Mouse (Mus musculus): ENCODE results near the gene Tor1a. TPM values are rescaled to one million over a fixed set of nuclear protein-coding genes. Genes with fewer than 3 reads are reported as not detected.

The Tor1a gene
- polyA plus RNA-seq (2012; fragmentation: generic; extraction: Trizol), result 42.7 TPM

GRCm38 (mm10) chr2:30967352-30968327 is at the start of gene Tor1a:
Tor1a (minus strand) TSS chr2:30967933.
- H3K4me3 ChIP-seq, result peak within 1 kb of the TSS; percentile 68
- H3K79me2 ChIP-seq (ENCODE audit: control insufficient read depth, insufficient read depth), result peaks cover 17% of the 10 kb centered on the region
- TF ChIP-seq E2F4 (IDR thresholded peaks at IDR 0.05; ENCODE audit: insufficient read depth), result peak; percentile 30
- no peak for TF ChIP-seq TCF12 (IDR thresholded peaks at IDR 0.05; ENCODE audit: insufficient read depth, poor library complexity, severe bottlenecking)
- peak; percentile 96 for TF ChIP-seq POLR2AphosphoS2 (IDR thresholded peaks at IDR 0.05; ENCODE audit: insufficient read length, low read depth)
- peak; percentile 96 for TF ChIP-seq POLR2A (IDR thresholded peaks at IDR 0.05; ENCODE audit: insufficient read length, low read depth)
- peak in 1 of 3 experiments; percentile 24 for TF ChIP-seq MYOD1 (IDR thresholded peaks at IDR 0.05; ENCODE audit: control insufficient read depth in 1 of 3, insufficient read length in 2 of 3, low read depth in 2 of 3)
- no peak for TF ChIP-seq TCF3 (IDR thresholded peaks at IDR 0.05; ENCODE audit: insufficient read length, low read depth)
- H3K36me3 ChIP-seq (ENCODE audit: control insufficient read depth, insufficient read depth), result peaks cover 11% of the 10 kb centered on the region
- peak within 1 kb of the TSS; percentile 99 for H3K4me2 ChIP-seq (ENCODE audit: low read depth)
- H3K27me3 ChIP-seq (ENCODE audit: control insufficient read depth, insufficient read depth, insufficient read length), result no peaks in the 10 kb centered on the region
- H3ac ChIP-seq (ENCODE audit: control insufficient read depth, insufficient read length), result peak within 1 kb of the TSS; percentile 42

DNA sequence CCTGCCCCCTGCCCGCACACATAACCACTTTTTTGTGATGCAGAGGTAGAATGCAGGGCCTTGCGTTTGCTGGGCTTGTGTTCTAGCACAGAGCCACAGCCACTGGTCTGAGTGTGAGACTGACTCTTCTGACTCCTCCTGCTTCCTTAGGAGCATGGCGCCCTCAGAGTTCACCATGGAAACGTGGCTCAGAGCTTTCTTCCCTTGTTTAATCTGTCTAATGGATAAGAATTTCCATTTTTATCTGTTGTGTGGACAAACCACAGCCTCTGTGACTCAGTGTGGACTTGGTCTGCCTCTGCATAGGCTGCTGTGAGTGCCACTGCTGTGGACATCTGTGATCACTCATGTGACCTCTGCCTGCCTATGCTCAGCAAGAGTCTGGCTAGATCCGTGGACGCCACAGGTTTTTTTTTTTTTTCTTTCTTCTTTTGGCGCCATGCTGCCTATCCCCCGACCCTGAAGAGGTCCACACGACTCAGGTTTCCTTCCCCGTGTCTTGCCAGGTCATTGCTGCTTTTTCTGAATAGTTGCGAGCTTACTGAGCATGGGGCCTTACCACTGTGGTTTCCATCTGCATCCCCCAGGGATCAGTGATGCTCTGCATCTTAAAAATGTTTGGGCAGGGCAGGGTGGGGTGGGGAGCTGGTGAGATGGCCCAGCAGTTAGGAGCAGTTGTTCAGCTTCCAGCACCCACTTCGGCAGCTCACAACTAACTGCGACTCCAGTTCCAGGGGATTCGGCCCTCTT is 45.8 kb upstream of the Tor1a start:
- no peaks in the 10 kb centered on the region for H3K27me3 ChIP-seq (ENCODE audit: control insufficient read depth, insufficient read depth, insufficient read length)
- H3K36me3 ChIP-seq (ENCODE audit: control insufficient read depth, insufficient read depth), result peaks cover 11% of the 10 kb centered on the region
- H3K4me3 ChIP-seq, result no peak overlapping the region
- no peaks in the 10 kb centered on the region for H3K79me2 ChIP-seq (ENCODE audit: control insufficient read depth, insufficient read depth)
- H3ac ChIP-seq (ENCODE audit: control insufficient read depth, insufficient read length), result no peak overlapping the region
- H3K4me2 ChIP-seq (ENCODE audit: low read depth), result peak overlapping the region; percentile 58
- TF ChIP-seq POLR2AphosphoS2 (IDR thresholded peaks at IDR 0.05; ENCODE audit: insufficient read length, low read depth) (no peak), MYOG (IDR thresholded peaks at IDR 0.05; ENCODE audit: control insufficient read depth in 1 of 3, insufficient read depth in 1 of 3, insufficient read length in 2 of 3, low read depth in 2 of 3) (peak in 1 of 3 experiments; percentile 26), USF1 (IDR thresholded peaks at IDR 0.05; ENCODE audit: low read depth) (peak; percentile 68), MYOD1 (IDR thresholded peaks at IDR 0.05; ENCODE audit: control insufficient read depth in 1 of 3, insufficient read length in 2 of 3, low read depth in 2 of 3) (peak in 2 of 3 experiments; percentile 24 to 48), CEBPB (IDR thresholded peaks at IDR 0.05; ENCODE audit: insufficient read depth, poor library complexity, severe bottlenecking) (peak; percentile 56; the same call in 1 of the 2 replicates)

GRCm38 (mm10) chr2:31007208-31007607 is 39.5 kb upstream of the Tor1a start:
- no peak overlapping the region for H3K4me3 ChIP-seq
- peaks cover 11% of the 10 kb centered on the region for H3K36me3 ChIP-seq (ENCODE audit: control insufficient read depth, insufficient read depth)
- no peaks in the 10 kb centered on the region for H3K27me3 ChIP-seq (ENCODE audit: control insufficient read depth, insufficient read depth, insufficient read length)
- TF ChIP-seq E2F4 (IDR thresholded peaks at IDR 0.05; ENCODE audit: insufficient read depth) (no peak), MYOD1 (IDR thresholded peaks at IDR 0.05; ENCODE audit: control insufficient read depth in 1 of 3, insufficient read length in 2 of 3, low read depth in 2 of 3) (no peak), REST (IDR thresholded peaks at IDR 0.05; ENCODE audit: insufficient read depth, insufficient read length) (no peak), USF1 (IDR thresholded peaks at IDR 0.05; ENCODE audit: low read depth) (no peak), POLR2A (IDR thresholded peaks at IDR 0.05; ENCODE audit: insufficient read length, low read depth) (no peak), SRF (IDR thresholded peaks at IDR 0.05; ENCODE audit: control insufficient read depth, insufficient read length, low read depth) (no peak), TCF12 (IDR thresholded peaks at IDR 0.05; ENCODE audit: insufficient read depth, poor library complexity, severe bottlenecking) (no peak), CEBPB (IDR thresholded peaks at IDR 0.05; ENCODE audit: insufficient read depth, poor library complexity, severe bottlenecking) (no peak), POLR2AphosphoS2 (IDR thresholded peaks at IDR 0.05; ENCODE audit: insufficient read length, low read depth) (no peak), TCF3 (IDR thresholded peaks at IDR 0.05; ENCODE audit: insufficient read length, low read depth) (no peak), MAX (IDR thresholded peaks at IDR 0.05; ENCODE audit: low read depth) (no peak), MYOG (IDR thresholded peaks at IDR 0.05; ENCODE audit: control insufficient read depth in 1 of 3, insufficient read depth in 1 of 3, insufficient read length in 2 of 3, low read depth in 2 of 3) (no peak)
- no peaks in the 10 kb centered on the region for H3K79me2 ChIP-seq (ENCODE audit: control insufficient read depth, insufficient read depth)
- H3K4me2 ChIP-seq (ENCODE audit: low read depth), result no peak overlapping the region
- no peak overlapping the region for H3ac ChIP-seq (ENCODE audit: control insufficient read depth, insufficient read length)

GRCm38 (mm10) chr2:31006434-31006833 is 38.7 kb upstream of the Tor1a start:
- TF ChIP-seq SRF (IDR thresholded peaks at IDR 0.05; ENCODE audit: control insufficient read depth, insufficient read length, low read depth) (no peak), TCF12 (IDR thresholded peaks at IDR 0.05; ENCODE audit: insufficient read depth, poor library complexity, severe bottlenecking) (peak; percentile 36), MAX (IDR thresholded peaks at IDR 0.05; ENCODE audit: low read depth) (no peak), USF1 (IDR thresholded peaks at IDR 0.05; ENCODE audit: low read depth) (no peak), E2F4 (IDR thresholded peaks at IDR 0.05; ENCODE audit: insufficient read depth) (no peak), MYOG (IDR thresholded peaks at IDR 0.05; ENCODE audit: control insufficient read depth in 1 of 3, insufficient read depth in 1 of 3, insufficient read length in 2 of 3, low read depth in 2 of 3) (peak; percentile 6 to 93 (median 83)), POLR2AphosphoS2 (IDR thresholded peaks at IDR 0.05; ENCODE audit: insufficient read length, low read depth) (no peak), TCF3 (IDR thresholded peaks at IDR 0.05; ENCODE audit: insufficient read length, low read depth) (no peak), CEBPB (IDR thresholded peaks at IDR 0.05; ENCODE audit: insufficient read depth, poor library complexity, severe bottlenecking) (no peak), REST (IDR thresholded peaks at IDR 0.05; ENCODE audit: insufficient read depth, insufficient read length) (no peak), MYOD1 (IDR thresholded peaks at IDR 0.05; ENCODE audit: control insufficient read depth in 1 of 3, insufficient read length in 2 of 3, low read depth in 2 of 3) (peak in 2 of 3 experiments; percentile 64 to 66), POLR2A (IDR thresholded peaks at IDR 0.05; ENCODE audit: insufficient read length, low read depth) (no peak)
- Histone ChIP-seq H3ac (ENCODE audit: control insufficient read depth, insufficient read length) (no peak overlapping the region), H3K4me3 (no peak overlapping the region), H3K36me3 (ENCODE audit: control insufficient read depth, insufficient read depth) (peaks cover 11% of the 10 kb centered on the region), H3K79me2 (ENCODE audit: control insufficient read depth, insufficient read depth) (no peaks in the 10 kb centered on the region), H3K27me3 (ENCODE audit: control insufficient read depth, insufficient read depth, insufficient read length) (no peaks in the 10 kb centered on the region), H3K4me2 (ENCODE audit: low read depth) (no peak overlapping the region)
